Mouse (Mus musculus) spleen, postnatal 4 days (tissue): ENCODE measurements around the gene Wipi1.
A peak's percentile ranks its signal among the peaks of the same experiment; 100 is the strongest.

Source experiments
- DNase-seq, 2 experiments: peaks; one replicate each; pipeline ENCODE4 v3.0.0; 2022; ENCODE audit warnings: low spot score in 2 of 2

Gene Wipi1

DNA sequence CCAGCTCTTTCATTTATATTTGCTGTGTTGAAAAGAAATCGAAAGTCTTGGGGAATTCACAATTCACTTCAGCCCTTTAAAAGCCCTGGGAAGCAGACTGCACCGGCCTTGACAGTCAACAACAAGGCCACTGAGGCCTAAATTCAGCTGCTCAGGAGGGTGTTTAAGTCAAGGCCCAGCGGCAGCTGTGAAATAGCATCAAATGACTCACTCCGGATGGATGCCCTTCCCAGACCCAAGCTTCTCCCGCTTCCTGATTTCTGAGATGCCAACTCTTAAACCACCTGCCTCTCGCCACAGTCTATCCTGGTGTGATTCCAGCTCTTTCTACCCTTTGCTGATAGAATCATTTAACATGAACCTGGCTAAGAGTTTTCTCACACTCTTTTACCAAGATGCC is 8.6 kb upstream of the Wipi1 start:
- no peak for DNase-seq

DNA sequence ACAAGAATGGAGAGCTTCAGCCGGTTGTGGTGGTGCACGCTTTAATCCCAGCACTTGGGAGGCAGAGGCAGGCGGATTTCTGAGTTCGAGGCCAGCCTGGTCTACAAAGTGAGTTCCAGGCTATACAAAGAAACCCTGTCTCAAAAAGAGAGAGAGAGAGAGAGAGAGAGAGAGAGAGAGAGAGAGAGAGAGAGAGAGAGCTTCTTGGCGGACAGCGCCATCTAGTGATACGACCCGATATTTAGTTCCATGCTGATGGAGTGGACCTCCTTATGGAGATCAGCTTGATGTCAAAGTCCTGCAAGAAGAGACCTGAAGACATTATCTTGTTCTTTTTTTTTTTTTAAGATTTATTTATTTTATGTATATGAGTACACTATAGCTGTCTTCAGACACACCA is 7.3 kb upstream of the Wipi1 start:
- DNase-seq: peak; percentile 75 to 89

DNA sequence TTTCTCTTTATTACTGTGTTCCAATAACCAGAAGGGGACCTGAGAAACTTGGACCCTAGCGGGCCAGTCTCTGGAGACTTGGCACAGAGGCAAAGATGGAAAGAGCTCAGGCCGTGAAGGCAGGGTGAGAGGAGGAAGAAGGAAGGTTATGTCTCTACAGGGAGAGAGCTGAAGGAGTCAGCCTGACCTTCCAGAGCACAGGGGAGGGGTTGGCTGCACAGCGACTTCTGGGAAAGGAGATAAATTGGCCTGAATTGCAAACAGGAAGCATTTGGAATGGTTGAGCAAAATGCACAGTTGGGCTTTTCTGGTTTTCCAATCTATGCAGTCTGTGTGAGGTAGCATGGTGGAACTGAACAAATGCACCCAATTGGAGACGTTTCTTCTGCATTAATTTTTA is 5.0 kb upstream of the Wipi1 start:
- no peak for DNase-seq

DNA sequence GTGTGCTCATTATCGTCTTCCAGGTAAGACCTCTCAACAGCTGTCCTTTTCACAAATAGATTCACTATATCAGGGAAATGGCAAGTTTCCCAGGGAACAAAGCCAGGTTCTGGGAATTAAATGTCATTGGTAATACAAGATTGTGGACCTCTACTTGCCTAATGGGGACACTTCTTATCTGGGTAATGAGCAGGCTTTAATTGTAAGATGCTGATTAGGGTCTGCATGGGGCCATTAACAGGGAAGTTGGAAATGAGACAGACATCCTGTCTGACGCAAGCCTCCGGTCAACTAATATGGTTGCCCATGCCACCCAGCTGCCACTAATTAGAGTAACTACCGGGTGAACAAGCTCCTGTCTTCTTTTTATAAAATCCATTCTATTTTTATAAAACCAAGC is 4.6 kb upstream of the Wipi1 start:
- no peak for DNase-seq

DNA sequence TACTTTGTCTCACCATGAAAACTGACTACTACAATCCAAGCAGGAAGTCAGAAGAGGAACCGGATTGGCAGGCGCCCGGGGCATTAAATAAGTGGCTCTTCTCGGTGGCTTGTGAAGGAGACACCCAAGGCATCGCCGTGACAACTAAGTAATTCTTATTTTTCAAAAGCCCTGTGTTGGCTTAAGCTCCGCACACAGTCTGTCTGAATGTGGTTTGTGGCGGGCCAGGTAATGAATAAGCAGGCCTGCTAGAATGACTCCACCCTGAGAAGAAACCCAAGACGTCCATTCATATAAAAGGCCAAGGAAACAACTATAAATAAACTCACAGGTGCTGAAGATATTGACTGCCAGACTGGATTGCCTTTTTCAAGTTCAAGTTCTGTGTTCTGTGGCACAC is 3.5 kb upstream of the Wipi1 start:
- DNase-seq: no peak

DNA sequence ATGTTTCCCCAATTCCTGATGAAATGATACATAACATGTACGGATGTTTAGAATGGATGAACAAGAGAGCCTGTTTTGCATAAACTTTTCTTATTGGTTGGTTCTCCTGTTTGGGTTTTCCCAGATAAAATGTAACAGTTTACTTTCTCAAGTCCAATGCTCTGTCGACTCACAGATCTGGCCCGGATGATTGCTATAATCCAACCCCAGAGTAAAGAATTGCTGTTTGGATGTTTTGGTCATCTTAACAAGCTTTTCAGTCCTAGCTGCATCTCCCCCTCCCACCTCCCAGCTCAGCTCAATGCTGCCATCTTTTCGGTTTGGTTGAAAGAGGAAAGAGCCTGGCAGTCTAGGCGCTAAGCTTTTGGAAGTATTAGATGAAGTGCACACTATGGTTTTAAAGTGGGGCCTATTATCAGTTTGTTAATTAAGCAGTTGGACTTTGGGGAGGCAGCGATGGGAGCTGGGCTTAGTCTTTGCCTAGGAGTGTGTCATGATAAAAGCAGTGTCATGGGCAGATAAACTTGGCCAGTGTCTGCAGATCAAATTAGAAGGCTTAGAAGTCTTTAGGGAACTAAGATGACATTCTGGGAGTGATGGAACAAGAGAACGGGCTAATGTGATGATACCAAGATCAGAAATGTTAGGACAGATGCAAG is 1.2 kb upstream of the Wipi1 start:
- DNase-seq: peak in 1 of 2 experiments; percentile 44

DNA sequence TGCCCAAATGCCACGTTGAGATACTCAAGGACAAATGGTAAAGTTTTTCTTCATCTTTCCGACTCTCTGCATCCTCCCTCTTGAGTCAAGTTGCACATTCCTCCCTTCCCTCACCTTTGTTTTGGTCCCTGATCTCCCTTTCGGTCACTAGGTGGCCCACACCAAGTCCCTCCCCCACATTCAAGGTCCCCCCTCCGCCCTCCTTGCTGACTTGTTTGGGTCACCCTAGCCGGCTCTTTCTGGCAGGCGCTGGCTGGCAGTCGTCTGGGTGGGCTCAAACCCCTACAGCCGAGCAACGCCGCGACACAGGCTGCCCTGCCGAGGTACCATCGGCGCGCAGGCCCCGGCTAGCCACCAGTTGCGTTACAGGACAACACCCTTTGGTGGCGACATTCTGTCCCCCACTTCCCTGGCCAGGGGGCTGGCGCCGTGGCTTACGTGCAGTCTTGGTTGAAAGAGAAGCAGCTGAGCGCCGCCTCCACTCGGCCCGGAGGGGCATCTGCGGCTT is 918 bp downstream of the Wipi1 start:
- DNase-seq: no peak

DNA sequence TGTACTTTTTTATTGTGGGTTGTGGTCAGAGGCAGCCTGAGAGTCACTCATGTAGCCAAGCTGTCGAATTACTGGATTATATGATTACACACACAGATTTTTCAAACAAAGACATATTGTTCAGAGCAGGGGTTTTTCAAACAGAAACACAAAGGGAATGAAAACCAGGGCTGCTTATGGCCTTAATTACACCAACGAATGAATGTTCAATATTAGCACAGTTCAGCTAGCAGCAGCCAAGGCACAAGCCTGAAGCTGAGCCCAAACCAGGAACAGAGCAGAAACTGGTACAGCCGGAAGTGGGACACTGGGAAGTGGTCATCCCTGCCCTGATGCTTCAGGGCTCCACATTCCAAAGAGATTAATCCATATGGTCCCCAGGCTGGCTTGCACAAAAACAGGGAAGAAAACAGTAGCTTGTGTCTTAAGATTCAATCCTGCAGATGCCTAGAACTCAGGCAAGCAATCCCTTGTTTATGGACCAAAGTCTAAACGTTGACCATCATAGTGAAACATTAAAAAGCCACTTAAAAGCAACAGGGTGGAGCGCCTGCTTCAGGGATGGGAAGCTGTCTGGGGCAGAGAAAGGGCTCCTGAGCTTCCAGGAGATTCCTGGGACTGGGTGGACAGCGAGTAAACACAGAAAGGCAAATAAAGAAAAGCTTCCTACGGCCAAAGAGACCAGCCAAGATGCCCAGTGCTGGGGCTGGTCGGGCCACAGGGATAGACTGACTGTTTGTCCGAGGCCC is 1.5 kb downstream of the Wipi1 start:
- no peak for DNase-seq

DNA sequence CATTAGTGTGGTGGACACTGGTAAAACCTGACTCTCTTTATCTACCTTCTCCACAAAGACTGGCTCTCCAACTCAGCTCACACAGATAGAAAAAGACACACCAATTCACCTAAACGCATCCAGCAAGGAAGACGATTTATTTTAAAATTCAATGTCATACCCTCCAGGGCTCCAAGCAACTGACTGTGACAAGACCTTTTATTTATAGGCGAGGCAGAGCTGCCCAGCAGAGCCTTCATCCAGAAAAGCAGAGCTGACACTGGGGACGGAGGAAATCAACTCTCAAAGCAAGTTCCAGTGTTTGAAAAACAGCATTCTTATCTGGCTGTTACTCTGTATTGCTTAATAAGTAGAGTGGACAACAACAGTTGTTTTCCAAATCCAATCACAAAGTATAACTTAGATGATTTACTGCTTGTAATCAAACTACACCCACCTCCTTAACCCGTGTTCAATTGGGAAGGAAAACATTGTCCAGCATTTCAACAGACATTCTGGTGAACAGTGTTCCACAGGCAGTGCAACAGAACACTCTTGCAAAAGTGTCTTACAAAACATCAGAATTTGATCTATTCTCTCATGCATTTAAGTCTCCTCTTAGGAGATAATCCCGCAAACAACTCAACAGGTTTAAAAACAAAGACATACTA is 2.7 kb downstream of the Wipi1 start:
- no peak for DNase-seq

DNA sequence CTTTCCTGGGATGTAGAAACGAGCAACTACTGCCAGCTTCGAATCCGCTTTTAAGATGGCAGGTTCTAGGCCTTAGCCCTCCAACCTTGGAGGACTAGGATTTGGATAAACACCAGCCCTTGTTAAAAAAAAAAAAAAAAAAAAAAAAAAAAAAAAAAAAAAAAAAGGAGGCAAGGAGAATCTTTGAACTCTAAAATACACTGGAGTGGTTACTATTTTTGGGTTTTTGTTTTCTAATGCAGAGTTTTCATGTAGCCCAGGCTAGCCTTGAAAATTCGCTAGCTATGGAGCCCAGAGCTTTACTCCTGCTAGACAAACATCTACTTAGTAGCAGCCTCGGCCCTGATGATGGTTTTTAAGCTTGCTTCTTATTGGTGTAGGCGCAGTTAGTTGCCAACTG is 4.2 kb downstream of the Wipi1 start:
- no peak for DNase-seq

DNA sequence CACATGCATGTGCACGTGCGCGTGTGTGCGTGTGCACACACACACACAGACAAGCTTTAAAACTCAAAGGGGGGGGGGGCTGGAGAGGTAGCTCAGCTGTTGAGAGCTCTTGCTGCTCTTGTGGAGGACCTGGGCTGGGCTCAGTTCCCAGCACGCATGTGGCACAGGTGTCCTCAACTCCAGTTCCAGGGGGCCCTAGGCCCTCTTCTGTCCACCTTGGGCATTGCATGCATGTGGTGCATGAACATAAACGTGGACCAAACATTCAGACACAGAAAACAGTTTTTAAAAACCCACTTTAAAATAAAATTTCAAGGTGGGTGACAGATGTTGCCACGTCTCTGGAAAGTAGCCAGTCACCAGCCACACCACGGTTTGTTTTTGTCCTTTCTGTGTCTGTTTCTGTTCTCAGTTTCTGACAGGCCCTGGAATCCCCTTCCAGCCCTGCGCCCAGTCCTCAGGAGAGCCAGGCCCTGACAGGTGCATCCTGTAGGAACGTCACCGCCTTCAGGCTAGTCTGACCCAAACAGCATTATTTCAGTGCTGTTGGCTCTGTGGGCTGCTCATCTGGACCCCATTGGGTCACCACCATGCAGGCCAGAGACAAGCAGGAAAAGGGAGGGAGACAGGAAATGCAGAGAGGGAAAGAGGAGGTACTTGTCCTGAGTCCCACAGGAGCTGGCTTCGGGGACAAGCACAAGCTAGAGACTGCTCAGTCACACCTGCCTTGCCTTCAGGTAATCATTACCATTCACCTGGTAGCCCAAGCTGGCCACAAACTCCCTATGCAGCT is 12.8 kb downstream of the Wipi1 start:
- DNase-seq: no peak

DNA sequence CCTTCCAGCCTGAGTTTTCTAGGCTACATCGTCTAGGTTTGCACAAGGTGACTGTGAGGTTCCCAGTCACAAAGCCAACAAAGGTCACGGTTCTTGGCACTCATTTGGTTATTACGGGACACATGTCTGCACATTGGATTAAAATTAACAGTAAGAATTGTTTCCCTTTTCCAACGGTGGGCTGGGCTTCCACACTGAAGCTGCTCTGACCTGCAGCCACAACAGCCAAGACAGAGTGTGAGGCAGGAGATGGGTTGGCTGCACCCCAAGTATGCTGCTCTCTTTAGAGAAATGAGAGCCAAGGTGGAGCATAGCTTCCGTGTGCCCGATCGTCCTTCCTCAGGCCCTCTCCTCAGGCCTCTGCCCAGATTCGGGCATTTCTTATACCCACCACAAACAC is 17.0 kb downstream of the Wipi1 start:
- DNase-seq: no peak

DNA sequence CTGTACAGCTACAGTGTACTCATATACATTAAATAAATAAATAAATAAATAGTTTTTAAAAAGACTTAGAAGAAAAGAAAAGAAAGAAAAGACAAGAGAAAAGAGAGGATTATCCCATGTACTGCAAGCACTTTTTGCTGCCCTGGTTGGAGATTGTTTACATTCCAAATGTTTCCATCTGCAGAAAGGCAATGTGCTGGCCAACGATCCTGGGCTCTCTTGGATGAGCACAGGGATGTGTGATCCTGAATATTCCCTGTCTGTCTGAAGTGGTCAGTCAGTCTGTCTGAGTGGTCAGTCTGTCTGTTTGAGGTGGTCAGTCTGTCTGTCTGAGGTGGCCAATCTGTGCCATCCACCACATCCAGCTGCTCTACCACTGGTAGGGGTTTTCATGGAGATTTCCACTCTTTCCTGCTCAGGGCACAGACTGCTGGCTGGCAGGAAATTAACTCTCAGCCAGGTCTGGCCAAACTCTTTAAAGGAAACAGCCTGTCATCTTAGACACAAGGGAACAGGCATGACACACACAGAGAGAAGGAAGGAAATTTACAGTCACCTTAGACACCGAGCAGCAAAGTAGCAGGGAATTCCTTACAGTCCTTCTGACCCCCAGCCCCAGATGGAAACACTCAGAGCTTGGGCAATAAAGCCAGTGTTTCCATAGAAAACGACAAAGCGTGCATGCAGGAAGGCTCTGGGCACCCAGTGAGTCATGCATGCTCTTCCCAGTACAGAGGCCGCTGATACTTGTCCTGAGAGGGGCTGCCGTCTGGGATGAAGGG is 18.4 kb downstream of the Wipi1 start:
- no peak for DNase-seq

DNA sequence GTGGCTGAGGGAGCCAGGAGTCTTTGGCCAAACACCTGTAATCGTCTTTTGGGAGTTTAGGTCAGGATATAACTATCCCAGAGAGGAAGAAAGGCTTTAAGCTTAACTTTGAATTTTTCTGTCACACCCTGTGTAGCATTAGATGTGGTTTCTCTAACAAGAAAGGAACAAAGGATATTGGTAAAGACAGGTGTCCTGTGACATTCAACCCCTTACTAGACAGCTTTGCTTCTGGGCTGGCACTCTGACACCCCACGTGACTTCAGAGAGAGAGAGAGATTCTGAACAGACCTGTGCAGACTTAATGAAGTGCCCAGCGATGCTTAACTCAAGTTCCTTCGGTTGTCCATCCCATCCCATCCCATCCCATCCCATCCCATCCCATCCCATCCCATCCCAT is 20.3 kb downstream of the Wipi1 start:
- no peak for DNase-seq

DNA sequence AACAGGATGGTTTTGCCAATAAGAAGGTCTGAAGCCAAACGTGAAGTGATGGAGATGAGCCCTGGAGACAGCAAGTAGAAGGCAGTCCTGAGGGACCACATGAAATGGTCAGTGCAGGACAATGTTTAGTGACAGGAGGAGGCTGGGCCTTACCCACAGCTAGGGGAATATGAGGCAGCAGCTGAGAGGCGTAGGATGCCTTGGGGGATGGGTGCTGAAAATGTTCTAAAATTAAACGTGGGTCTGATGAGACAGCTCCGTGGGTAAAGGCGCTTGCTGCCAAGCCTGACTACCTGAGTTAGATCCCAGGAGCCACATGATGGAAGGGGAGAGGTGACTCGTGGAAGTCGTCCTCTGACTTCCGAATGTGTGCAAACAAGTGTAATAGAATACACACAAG is 21.8 kb downstream of the Wipi1 start:
- no peak for DNase-seq

DNA sequence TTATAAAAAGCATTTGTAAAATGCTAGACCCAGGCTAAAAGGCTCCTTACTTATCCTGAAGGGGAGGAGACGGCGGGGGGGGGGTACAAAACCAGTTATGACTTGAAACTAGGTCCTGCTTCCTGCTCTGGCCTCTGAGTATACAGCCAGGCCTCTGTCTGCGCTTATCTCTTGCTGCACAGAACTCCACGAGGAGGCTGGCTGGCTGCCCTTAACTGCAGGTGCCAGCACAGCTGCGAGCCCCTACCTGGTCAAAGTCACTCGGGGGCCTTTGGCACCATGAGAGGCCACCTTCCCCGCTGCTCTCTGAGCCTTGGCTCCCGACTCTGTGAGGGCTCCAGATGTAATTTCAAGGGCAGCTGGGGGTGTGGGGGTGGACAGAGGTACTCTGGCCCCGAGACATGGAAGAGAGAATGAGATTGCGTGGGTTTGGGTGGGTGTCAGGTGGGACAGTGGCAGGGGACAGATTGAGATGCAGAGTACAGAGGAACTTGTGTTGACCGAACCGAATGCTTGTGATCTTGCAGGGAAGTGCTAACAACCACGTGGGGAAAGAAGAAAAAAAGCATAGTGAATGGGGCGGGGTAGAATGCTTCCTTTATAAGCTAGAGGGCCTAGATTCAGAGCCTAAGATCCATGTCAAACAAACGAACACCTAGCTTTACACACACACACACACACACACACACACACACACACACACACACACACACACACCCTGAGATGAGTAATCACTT is 24.0 kb downstream of the Wipi1 start:
- peak in 1 of 2 experiments; percentile 61 for DNase-seq

DNA sequence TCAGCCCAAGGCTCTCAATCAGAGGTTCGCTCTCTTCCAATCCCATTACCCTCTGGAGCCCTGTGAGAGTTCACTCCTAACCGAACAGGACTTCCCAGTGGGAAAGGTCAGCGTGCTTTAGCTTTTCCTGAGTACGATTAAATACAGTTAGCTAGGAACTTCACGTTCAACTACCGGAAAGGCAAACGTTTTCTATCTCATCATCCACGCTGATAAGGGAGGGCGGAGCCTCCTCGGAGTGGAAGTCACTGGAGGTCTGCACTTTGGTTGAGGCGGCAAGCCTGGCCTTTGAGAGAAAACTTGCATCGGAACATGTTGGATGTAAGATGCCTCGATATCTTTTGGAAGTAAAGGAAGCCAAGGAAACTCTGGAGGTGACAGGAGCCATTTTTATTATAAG is 24.7 kb downstream of the Wipi1 start:
- DNase-seq: no peak

DNA sequence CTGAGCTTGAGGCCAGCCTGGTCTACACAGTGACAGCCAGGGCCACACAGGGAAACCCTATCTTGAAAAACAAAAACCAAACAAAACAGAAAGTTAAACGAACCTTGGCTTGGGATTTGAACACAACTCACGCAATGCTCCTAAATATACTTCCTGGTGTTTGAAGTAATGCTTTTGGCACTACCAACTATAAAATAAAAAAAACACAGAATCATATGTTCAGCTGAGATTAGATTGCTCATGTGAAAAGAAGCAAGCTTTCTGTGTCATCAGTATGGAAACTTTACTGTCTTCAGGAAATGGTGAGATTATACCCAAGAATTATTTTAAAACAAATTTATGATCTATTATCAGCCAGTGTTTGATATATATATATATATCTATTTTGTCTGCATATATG is 25.3 kb downstream of the Wipi1 start:
- DNase-seq: no peak

DNA sequence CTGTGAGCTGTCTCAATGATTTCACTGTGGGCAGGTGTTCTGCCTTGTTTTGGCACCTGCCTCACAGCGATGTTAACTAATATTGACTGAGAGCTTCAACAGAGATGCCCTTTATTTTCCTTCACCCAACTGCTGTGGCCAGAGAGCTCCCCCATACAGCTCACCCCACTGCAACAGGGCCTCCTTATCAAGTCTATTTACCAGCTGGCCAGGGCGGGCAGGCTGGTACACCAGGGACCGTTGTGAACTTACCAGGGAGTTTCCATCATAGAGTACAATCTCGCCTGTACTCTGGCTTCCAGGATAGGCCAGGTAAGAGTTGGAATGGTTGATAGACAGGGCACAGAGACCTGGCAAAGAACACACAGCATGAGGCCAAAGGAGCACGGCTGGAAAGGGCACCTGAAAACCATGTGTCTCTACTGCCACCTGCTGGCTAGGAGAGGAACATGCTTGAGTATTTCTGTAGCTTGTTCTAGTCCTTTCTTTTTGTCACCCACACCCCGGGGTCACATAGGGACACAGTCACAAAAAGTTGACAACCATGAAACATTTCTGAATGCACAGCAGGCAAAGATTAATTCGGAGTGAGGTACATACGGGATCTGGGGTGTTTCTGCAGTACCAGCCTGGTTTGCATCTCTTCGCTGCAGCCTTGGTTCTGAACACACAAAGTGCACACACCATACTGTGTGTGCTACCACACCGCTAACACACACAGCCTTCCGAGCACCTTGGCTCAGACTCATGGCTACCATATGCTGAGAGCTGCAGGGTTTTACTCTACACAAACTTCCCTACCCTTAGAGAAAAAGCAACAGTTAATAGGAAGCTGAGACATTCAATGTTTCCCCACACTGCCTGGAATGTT is 26.7 kb downstream of the Wipi1 start:
- DNase-seq: peak; percentile 78 to 90

DNA sequence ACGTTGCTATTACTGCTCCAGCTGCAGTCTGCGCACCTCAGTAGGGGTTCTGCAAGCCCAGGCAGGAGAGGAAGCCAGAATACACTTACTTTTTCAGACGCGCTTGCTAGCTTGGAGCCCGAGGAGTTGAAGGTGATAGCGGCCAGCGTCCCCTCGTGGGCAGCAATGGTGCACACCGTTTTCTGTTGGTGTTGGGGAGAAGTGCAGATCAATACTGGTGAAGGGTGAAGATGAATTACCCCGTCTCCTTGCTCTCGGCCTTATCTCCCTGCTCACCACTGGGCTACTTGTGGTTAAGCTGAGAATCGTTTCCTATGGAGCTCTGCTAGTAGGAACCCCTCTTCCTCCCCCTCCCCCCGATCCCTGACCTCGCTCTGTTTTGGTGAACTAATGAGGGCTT is 27.8 kb downstream of the Wipi1 start:
- DNase-seq: peak in 1 of 2 experiments; percentile 54
